ENCODE assay signal across 25 mouse cellular contexts in the genomic region with DNA sequence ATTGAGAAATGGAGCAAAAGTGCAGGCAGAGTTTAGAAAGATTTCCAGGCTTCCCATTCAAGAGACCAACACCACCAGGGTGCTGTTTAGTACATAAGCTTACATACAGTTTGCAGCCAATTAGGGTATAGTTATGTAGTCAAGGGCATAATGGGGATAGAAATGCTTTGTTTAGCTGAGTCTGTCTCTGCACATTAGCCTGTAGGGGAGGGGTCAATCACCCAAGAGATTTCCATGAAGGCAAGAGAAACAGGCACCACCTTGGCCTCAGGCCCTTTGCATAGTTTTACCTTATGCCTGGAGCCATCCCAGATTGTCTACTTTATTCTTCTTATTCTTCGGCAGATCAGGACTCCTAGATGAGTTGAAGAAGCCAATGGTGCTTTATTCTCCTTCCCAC.
A peak's percentile ranks its signal among the peaks of the same experiment; 100 is the strongest.
DNase-seq lines count a peak whose midpoint lies in the region; ATAC-seq and TF ChIP-seq lines count a peak whose summit lies in the region.
"Had no signal": no experiment of that assay in that cellular context is flagged by ENCODE, and none has a peak within 500 bp of the region (broad histone marks: within the 10 kb centered on the region; RNA-seq: fewer than 3 reads in every experiment).

No protein-coding gene starts in this region.

- no peaks in the 10 kb centered on the region for H3K4me1 ChIP-seq in forebrain, embryonic 11.5 days (replicated peaks; ENCODE audit: control insufficient read depth, insufficient read depth, low read length)
- no peaks in the 10 kb centered on the region for H3K4me1 ChIP-seq in forebrain, embryonic 16.5 days (replicated peaks; ENCODE audit: control insufficient read depth, insufficient read depth, low read length)
- H3K4me1 ChIP-seq: embryonic facial prominence, embryonic 13.5 days; embryonic facial prominence, embryonic 15.5 days; forebrain, embryonic 10.5 days; forebrain, embryonic 13.5 days had no signal

- H3K27ac ChIP-seq in forebrain, embryonic 11.5 days (ENCODE audit: low read depth, low read length) = no peak overlapping the region
- no peak overlapping the region for H3K27ac ChIP-seq in forebrain, embryonic 16.5 days (ENCODE audit: low read length)
- H3K27ac ChIP-seq: embryonic facial prominence, embryonic 13.5 days; embryonic facial prominence, embryonic 15.5 days; forebrain, embryonic 10.5 days; forebrain, embryonic 13.5 days had no signal

- peak; percentile 62 for ATAC-seq in forebrain, embryonic 11.5 days (replicated peaks; ENCODE audit: low FRiP score)
- no peak for ATAC-seq in forebrain, embryonic 16.5 days
- ATAC-seq: CD4-positive, CD25-positive, alpha-beta regulatory T cell, adult 4 months; forebrain, embryonic 13.5 days had no signal

- H3K27me3 ChIP-seq in forebrain, embryonic 11.5 days (ENCODE audit: control insufficient read depth, insufficient read depth, low read length) = no peaks in the 10 kb centered on the region
- H3K27me3 ChIP-seq in forebrain, embryonic 16.5 days (replicated peaks; ENCODE audit: control insufficient read depth, insufficient read depth, low read length) = no peaks in the 10 kb centered on the region
- H3K27me3 ChIP-seq: embryonic facial prominence, embryonic 13.5 days; embryonic facial prominence, embryonic 15.5 days; forebrain, embryonic 13.5 days had no signal

- no peaks in the 10 kb centered on the region for H3K9me3 ChIP-seq in forebrain, embryonic 11.5 days (ENCODE audit: control insufficient read depth, low read length)
- no peaks in the 10 kb centered on the region for H3K9me3 ChIP-seq in forebrain, embryonic 16.5 days (ENCODE audit: control insufficient read depth, low read length)
- H3K9me3 ChIP-seq: embryonic facial prominence, embryonic 13.5 days; embryonic facial prominence, embryonic 15.5 days; forebrain, embryonic 10.5 days; forebrain, embryonic 13.5 days had no signal

- no peak for DNase-seq in forebrain, embryonic 11.5 days (ENCODE audit: low spot score)
- peak; percentile 42 for DNase-seq in ES-CJ7 (ENCODE audit: low read depth, low spot score)
- DNase-seq in R1 (ENCODE audit: low read depth, low spot score) = peak; percentile 13
- DNase-seq in brain, embryonic 14.5 days (ENCODE audit: low read depth) = peak; percentile 20
- no peak for DNase-seq in adrenal gland, postnatal 25 days
- no peak for DNase-seq in thymus, postnatal 10 days (ENCODE audit: low spot score in 2 of 2)
- DNase-seq: adrenal gland, adult 2 months; adrenal gland, postnatal 10 days; adrenal gland, postnatal 36 days; B cell, adult 2 months; cerebellum, adult 11 months; cerebellum, adult 18-20 months; cerebellum, adult 8-10 months; cerebellum, adult 9-11 months; cerebellum, postnatal 14 days; cerebellum, postnatal 36 days; embryo, embryonic 11 days had no signal

- H3K9ac ChIP-seq in forebrain, embryonic 11.5 days (ENCODE audit: low read length) = no peak overlapping the region
- no peak overlapping the region for H3K9ac ChIP-seq in forebrain, embryonic 16.5 days (replicated peaks; ENCODE audit: low read depth, low read length)
- H3K9ac ChIP-seq: embryonic facial prominence, embryonic 13.5 days; embryonic facial prominence, embryonic 15.5 days; forebrain, embryonic 13.5 days had no signal

- no peak for TF ChIP-seq CTCF in brain, embryonic 14.5 days (IDR thresholded peaks at IDR 0.05; ENCODE audit: borderline replicate concordance, extremely low read depth, insufficient read depth, insufficient read length)

- no peak for TF ChIP-seq POLR2A in brain, embryonic 14.5 days (IDR thresholded peaks at IDR 0.05; ENCODE audit: borderline replicate concordance, extremely low read depth, insufficient read depth, insufficient read length, poor library complexity, severe bottlenecking)

- H3K4me3 ChIP-seq in forebrain, embryonic 11.5 days (ENCODE audit: low read depth, low read length) = no peak overlapping the region
- H3K4me3 ChIP-seq in forebrain, embryonic 16.5 days (replicated peaks; ENCODE audit: low read length) = no peak overlapping the region
- H3K4me3 ChIP-seq: embryonic facial prominence, embryonic 13.5 days; embryonic facial prominence, embryonic 15.5 days; erythroblast, embryonic 14.5 days; forebrain, embryonic 10.5 days; forebrain, embryonic 13.5 days had no signal

- H3K36me3 ChIP-seq in forebrain, embryonic 11.5 days (ENCODE audit: control insufficient read depth, insufficient read depth, low read length) = no peaks in the 10 kb centered on the region
- H3K36me3 ChIP-seq in forebrain, embryonic 16.5 days (ENCODE audit: control insufficient read depth, insufficient read depth) = no peaks in the 10 kb centered on the region
- H3K36me3 ChIP-seq: embryonic facial prominence, embryonic 13.5 days; embryonic facial prominence, embryonic 15.5 days; forebrain, embryonic 10.5 days; G1E had no signal

- 92% methylated on average over 1 of the region's 1 CpGs for WGBS in forebrain, embryonic 11.5 days
- WGBS in forebrain, embryonic 16.5 days = 60% methylated on average over 1 of the region's 1 CpGs

- H3K4me2 ChIP-seq in forebrain, embryonic 11.5 days (ENCODE audit: low read depth, low read length, severe bottlenecking) = no peak overlapping the region
- H3K4me2 ChIP-seq in forebrain, embryonic 16.5 days (ENCODE audit: low read length) = no peak overlapping the region
- H3K4me2 ChIP-seq: embryonic facial prominence, embryonic 13.5 days; embryonic facial prominence, embryonic 15.5 days; forebrain, embryonic 13.5 days had no signal

Comparison
In these comparisons a context has a peak if more than half of its experiments do, and no peak if none do; other contexts are left out.
1. DNase-seq: peak in ES-CJ7 (single experiment), R1 (single experiment) and brain, embryonic 14.5 days (single experiment); none in forebrain, embryonic 11.5 days (single experiment), adrenal gland, postnatal 25 days (single experiment) and thymus, postnatal 10 days (0 of 2).